Mouse (Mus musculus) kidney, embryonic 16.5 days (tissue): ENCODE measurements around the gene Gm28845. TPM values are rescaled to one million over a fixed set of nuclear protein-coding genes. Genes with fewer than 3 reads are reported as not detected.

Experiments
- polyA plus RNA-seq: library from polyadenylated mRNA; unstranded; fragments of >200 nt; fragmentation: Nextera tagmentation; extraction: Ambion mirVana; gene quantifications from 2 replicates; pipeline ENCODE4 v1.2.1, GENCODE M21; 2015

Gene Gm28845
- polyA plus RNA-seq, 1 experiment from 2014 or later, result 0.29 TPM

Other genes with a start within 250 kb of the Gm28845 start
- 5.0 and 9.1 TPM in 2 replicates for gene Plekhm3, start 162.7 kb downstream of the Gm28845 start, polyA plus RNA-seq
- gene Akr1cl, start 86.8 kb downstream of the Gm28845 start, polyA plus RNA-seq, result 3.0 and 3.9 TPM in 2 replicates
- not detected in 2 replicates for gene Cryge, start 68.4 kb downstream of the Gm28845 start, polyA plus RNA-seq
- gene Crygd, start 56.1 kb downstream of the Gm28845 start, polyA plus RNA-seq, result not detected in 2 replicates
- gene Crygc, start 45.9 kb downstream of the Gm28845 start, polyA plus RNA-seq, result not detected in 2 replicates
- gene Crygb, start 37.3 kb downstream of the Gm28845 start, polyA plus RNA-seq, result not detected in 2 replicates
- gene Cryga, start 16.2 kb downstream of the Gm28845 start, polyA plus RNA-seq, result not detected in 2 replicates
- 2.0 and 2.8 TPM in 2 replicates for gene D630023F18Rik, start 3.7 kb upstream of the Gm28845 start, polyA plus RNA-seq
- gene Idh1, start 66.9 kb upstream of the Gm28845 start, polyA plus RNA-seq, result 293 and 329 TPM in 2 replicates
- 10.0 and 11.1 TPM in 2 replicates for gene Pikfyve, start 67.1 kb upstream of the Gm28845 start, polyA plus RNA-seq
- gene Pth2r, start 162.5 kb upstream of the Gm28845 start, polyA plus RNA-seq, result not detected in 2 replicates